Mouse (Mus musculus): ENCODE measurements around the gene Zmynd10. TPM values are rescaled to one million over a fixed set of nuclear protein-coding genes. Genes with fewer than 3 reads are reported as not detected.
A peak's percentile ranks its signal among the peaks of the same experiment; 100 is the strongest.
"Not testable (repeated sequence)": the region's sequence is repeated elsewhere in the genome, so short reads cannot be mapped to it uniquely, and the experiment has no call there.

The Zmynd10 gene
- polyA plus RNA-seq, 1 experiment from 2014 or later: 7.9 TPM

GRCm38 (mm10) chr9:107573774-107574173 is 26.7 kb downstream of the Zmynd10 start:
- peak; percentile 27; the same call in 1 of the 2 replicates for TF ChIP-seq CTCF (IDR thresholded peaks at IDR 0.05; ENCODE audit: low read depth)
- H3K27me3 ChIP-seq (ENCODE audit: insufficient read depth, low read length); H3K9ac ChIP-seq (ENCODE audit: low read depth, low read length); ATAC-seq (replicated peaks; ENCODE audit: low FRiP score, low read depth); H3K9me3 ChIP-seq (replicated peaks; ENCODE audit: low read length); H3K4me2 ChIP-seq (ENCODE audit: low read length); DNase-seq (ENCODE audit: low spot score); H3K27ac ChIP-seq; H3K4me3 ChIP-seq (replicated peaks; ENCODE audit: low read depth, low read length): not testable (repeated sequence)
- WGBS: 85% methylated on average over 6 of the region's 6 CpGs
- Histone ChIP-seq H3K4me1 (replicated peaks; ENCODE audit: insufficient read depth, low read length) (peaks cover 31% of the 10 kb centered on the region), H3K36me3 (ENCODE audit: insufficient read depth, low read length) (peaks cover 25% of the 10 kb centered on the region)

GRCm38 (mm10) chr9:107575579-107576356 is 28.7 kb downstream of the Zmynd10 start:
- 77% methylated on average over 14 of the region's 14 CpGs for WGBS
- no peaks in the 10 kb centered on the region for H3K27me3 ChIP-seq (ENCODE audit: insufficient read depth, low read length)
- H3K36me3 ChIP-seq (ENCODE audit: insufficient read depth, low read length): peaks cover 25% of the 10 kb centered on the region

GRCm38 (mm10) chr9:107576357-107577107 is 29.4 kb downstream of the Zmynd10 start, which contains the start of gene Hyal1:
Hyal1 (plus strand) TSS chr9:107576927.
- H3K4me3 ChIP-seq (replicated peaks; ENCODE audit: low read depth, low read length): peak within 1 kb of the TSS; percentile 27
- no peaks in the 10 kb centered on the region for H3K9me3 ChIP-seq (replicated peaks; ENCODE audit: low read length)
- H3K4me2 ChIP-seq (ENCODE audit: low read length): peak within 1 kb of the TSS; percentile 54
- peak within 1 kb of the TSS; percentile 70 for H3K27ac ChIP-seq
- DNase-seq (ENCODE audit: low spot score): peak; percentile 94
- no peaks in the 10 kb centered on the region for H3K27me3 ChIP-seq (ENCODE audit: insufficient read depth, low read length)
- WGBS: 14% methylated on average over 16 of the region's 16 CpGs
- peaks cover 24% of the 10 kb centered on the region for H3K36me3 ChIP-seq (ENCODE audit: insufficient read depth, low read length)
- peaks cover 17% of the 10 kb centered on the region for H3K4me1 ChIP-seq (replicated peaks; ENCODE audit: insufficient read depth, low read length)
- no peak for TF ChIP-seq CTCF (IDR thresholded peaks at IDR 0.05; ENCODE audit: low read depth)
- peak within 1 kb of the TSS; percentile 40 for H3K9ac ChIP-seq (ENCODE audit: low read depth, low read length)
- peak; percentile 67 for ATAC-seq (replicated peaks; ENCODE audit: low FRiP score, low read depth)

More at GRCm38 (mm10) chr9:107575579-107576356, 28.7 kb downstream of the Zmynd10 start:
- DNase-seq (ENCODE audit: low spot score) (no peak), ATAC-seq (replicated peaks; ENCODE audit: low FRiP score, low read depth) (no peak)
- Histone ChIP-seq H3K4me1 (replicated peaks; ENCODE audit: insufficient read depth, low read length) (peaks cover 24% of the 10 kb centered on the region), H3K27ac (peak overlapping the region; percentile 70), H3K4me3 (replicated peaks; ENCODE audit: low read depth, low read length) (no peak overlapping the region), H3K4me2 (ENCODE audit: low read length) (no peak overlapping the region), H3K9ac (ENCODE audit: low read depth, low read length) (no peak overlapping the region), H3K9me3 (replicated peaks; ENCODE audit: low read length) (no peaks in the 10 kb centered on the region)
- no peak for TF ChIP-seq CTCF (IDR thresholded peaks at IDR 0.05; ENCODE audit: low read depth)

GRCm38 (mm10) chr9:107577871-107578270 is 30.8 kb downstream of the Zmynd10 start:
- WGBS: 92% methylated on average over 10 of the region's 10 CpGs
- no peak overlapping the region for H3K4me2 ChIP-seq (ENCODE audit: low read length)
- H3K9ac ChIP-seq (ENCODE audit: low read depth, low read length): no peak overlapping the region
- no peak for DNase-seq (ENCODE audit: low spot score)
- peaks cover 20% of the 10 kb centered on the region for H3K4me1 ChIP-seq (replicated peaks; ENCODE audit: insufficient read depth, low read length)
- ATAC-seq (replicated peaks; ENCODE audit: low FRiP score, low read depth): no peak
- no peak for TF ChIP-seq CTCF (IDR thresholded peaks at IDR 0.05; ENCODE audit: low read depth)
- no peak overlapping the region for H3K4me3 ChIP-seq (replicated peaks; ENCODE audit: low read depth, low read length)
- H3K27ac ChIP-seq: no peak overlapping the region
- no peaks in the 10 kb centered on the region for H3K27me3 ChIP-seq (ENCODE audit: insufficient read depth, low read length)
- peaks cover 10% of the 10 kb centered on the region for H3K36me3 ChIP-seq (ENCODE audit: insufficient read depth, low read length)
- H3K9me3 ChIP-seq (replicated peaks; ENCODE audit: low read length): no peaks in the 10 kb centered on the region

GRCm38 (mm10) chr9:107578587-107578986 is 31.5 kb downstream of the Zmynd10 start, which contains the start of gene Naa80:
Naa80 (plus strand) TSS chr9:107578887.
- no peak for ATAC-seq (replicated peaks; ENCODE audit: low FRiP score, low read depth)
- peaks cover 20% of the 10 kb centered on the region for H3K4me1 ChIP-seq (replicated peaks; ENCODE audit: insufficient read depth, low read length)

More at GRCm38 (mm10) chr9:107578587-107578986, 31.5 kb downstream of the Zmynd10 start, which contains the start of gene Naa80:
- H3K36me3 ChIP-seq (ENCODE audit: insufficient read depth, low read length): peaks cover 12% of the 10 kb centered on the region; the same call in 1 of the 2 replicates
- H3K9me3 ChIP-seq (replicated peaks; ENCODE audit: low read length): no peaks in the 10 kb centered on the region
- H3K4me3 ChIP-seq (replicated peaks; ENCODE audit: low read depth, low read length): no peak within 1 kb of the TSS
- 0 out of 2 replicates have a peak within 1 kb of the TSS, but pooled peaks have one; percentile 8 for H3K9ac ChIP-seq (ENCODE audit: low read depth, low read length)
- H3K27me3 ChIP-seq (ENCODE audit: insufficient read depth, low read length): no peaks in the 10 kb centered on the region
- H3K27ac ChIP-seq: peak within 1 kb of the TSS; percentile 96
- 81% methylated on average over 3 of the region's 3 CpGs for WGBS
- DNase-seq (ENCODE audit: low spot score): no peak
- no peak for TF ChIP-seq CTCF (IDR thresholded peaks at IDR 0.05; ENCODE audit: low read depth)
- H3K4me2 ChIP-seq (ENCODE audit: low read length): no peak within 1 kb of the TSS
